Mouse (Mus musculus): ENCODE results near the gene Noc3l. TPM values are rescaled to one million over a fixed set of nuclear protein-coding genes. Genes with fewer than 3 reads are reported as not detected.

The Noc3l gene
- polyA plus RNA-seq (2012; rRNA removed): 14.1 and 15.2 TPM in 2 replicates

GRCm38 (mm10) chr19:38818766-38819426 lies at the start of gene Noc3l:
Noc3l (minus strand) TSS chr19:38819237.

GRCm38 (mm10) chr19:38836438-38837170 lies 17.6 kb upstream of the Noc3l start, which contains the start of gene Tbc1d12:
Tbc1d12 (plus strand) TSS chr19:38836579.

Other genes with a start within 250 kb of the Noc3l start
- 9.3 and 10.5 TPM in 2 replicates for gene Tbc1d12, start 17.3 kb upstream of the Noc3l start, polyA plus RNA-seq (2012; rRNA removed)
- 15.9 and 18.9 TPM in 2 replicates for gene Hells, start 111.7 kb upstream of the Noc3l start, polyA plus RNA-seq (2012; rRNA removed)
- gene Cyp2c55, start 187.8 kb upstream of the Noc3l start, polyA plus RNA-seq (2012; rRNA removed): 0.14 and 0.18 TPM in 2 replicates
- 0.06 and 0.13 TPM in 2 replicates for gene Cyp2c65, start 241.8 kb upstream of the Noc3l start, polyA plus RNA-seq (2012; rRNA removed)